Mouse (Mus musculus) midbrain, postnatal 0 days (tissue): ENCODE data around the gene Maml2. TPM values are rescaled to one million over a fixed set of nuclear protein-coding genes. Genes with fewer than 3 reads are reported as not detected.

Source experiments
- ATAC-seq: fragments of 200-750 bp; cut with Nextera tagmentation; 2 replicates; pipeline ENCODE4 v1.8.0; 2017; ENCODE audit warnings: moderate number of reproducible peaks, mild to moderate bottlenecking, moderate TSS enrichment, moderate library complexity; ENCODE audit not compliant: low FRiP score
- DNase-seq: peaks from one replicate; pipeline ENCODE4 v3.0.0-alpha.2; 2015; ENCODE audit warnings: low spot score
- H3K27ac ChIP-seq: fragments of 300-500 bp; sonication (generic); 2 replicates; pipeline ENCODE4 v1.5.1; 2014; ENCODE audit warnings: low read depth, mild to moderate bottlenecking, low read length, mixed read lengths
- H3K27me3 ChIP-seq: fragments of 300-500 bp; sonication (generic); 2 replicates; pipeline ENCODE4 v1.6.1; 2014; ENCODE audit warnings: low read length, control low read depth, mixed read lengths; ENCODE audit not compliant: insufficient read depth
- H3K36me3 ChIP-seq: fragments of 300-500 bp; sonication (generic); 2 replicates; pipeline ENCODE4 v1.6.1; 2014; ENCODE audit warnings: low read length, control low read depth, mixed read lengths; ENCODE audit not compliant: insufficient read depth
- H3K4me1 ChIP-seq: fragments of 300-500 bp; sonication (generic); 2 replicates; pipeline ENCODE4 v1.6.1; 2014; ENCODE audit warnings: mild to moderate bottlenecking, control low read depth, antibody characterized with exemption, low read length, mixed read lengths; ENCODE audit not compliant: insufficient read depth
- H3K4me2 ChIP-seq: fragments of 300-500 bp; sonication (generic); 2 replicates; pipeline ENCODE4 v1.6.1; 2014; ENCODE audit warnings: low read depth, mild to moderate bottlenecking, low read length, mixed read lengths; ENCODE audit not compliant: poor library complexity, severe bottlenecking
- H3K4me3 ChIP-seq: fragments of 300-500 bp; sonication (generic); 2 replicates; pipeline ENCODE4 v1.5.1; 2014; ENCODE audit warnings: low read depth, mild to moderate bottlenecking, low read length, moderate library complexity
- H3K9ac ChIP-seq: fragments of 300-500 bp; sonication (generic); replicated peaks from 2 replicates; pipeline ENCODE4 v1.6.1; 2014; ENCODE audit warnings: mild to moderate bottlenecking, low read length, moderate library complexity, mixed read lengths; ENCODE audit not compliant: poor library complexity, severe bottlenecking
- H3K9me3 ChIP-seq: fragments of 300-500 bp; sonication (generic); 2 replicates; pipeline ENCODE4 v1.6.1; 2016; ENCODE audit warnings: low read length, control low read depth
- CTCF ChIP-seq: IDR thresholded peaks from 2 replicates; pipeline ENCODE4 v1.5.1; 2016; ENCODE audit warnings: antibody characterized with exemption, mild to moderate bottlenecking
- WGBS: fragments of 180-500 bp; shearing (Covaris S2); extraction: QIAGEN DNeasy Blood & Tissue Kit; methylation state at CpG from one replicate; pipeline ENCODE4 v1.1.7; 2014; 5-methylcytosine and 5-hydroxymethylcytosine counted together
- polyA plus RNA-seq: library from polyadenylated mRNA; unstranded; fragments of >200 nt; fragmentation: Nextera tagmentation; extraction: Ambion mirVana; gene quantifications from 2 replicates; pipeline ENCODE4 v1.2.1, GENCODE M21; 2015
- total RNA-seq: library from RNA; depleted of rRNA; stranded (reverse); fragments of >200 nt; gene quantifications from 2 replicates; pipeline ENCODE4 v1.2.3, GENCODE M21; 2014

Maml2 gene
- total and polyA plus RNA-seq, 2 experiments from 2014 or later, result 9.1 to 9.2 TPM

DNA sequence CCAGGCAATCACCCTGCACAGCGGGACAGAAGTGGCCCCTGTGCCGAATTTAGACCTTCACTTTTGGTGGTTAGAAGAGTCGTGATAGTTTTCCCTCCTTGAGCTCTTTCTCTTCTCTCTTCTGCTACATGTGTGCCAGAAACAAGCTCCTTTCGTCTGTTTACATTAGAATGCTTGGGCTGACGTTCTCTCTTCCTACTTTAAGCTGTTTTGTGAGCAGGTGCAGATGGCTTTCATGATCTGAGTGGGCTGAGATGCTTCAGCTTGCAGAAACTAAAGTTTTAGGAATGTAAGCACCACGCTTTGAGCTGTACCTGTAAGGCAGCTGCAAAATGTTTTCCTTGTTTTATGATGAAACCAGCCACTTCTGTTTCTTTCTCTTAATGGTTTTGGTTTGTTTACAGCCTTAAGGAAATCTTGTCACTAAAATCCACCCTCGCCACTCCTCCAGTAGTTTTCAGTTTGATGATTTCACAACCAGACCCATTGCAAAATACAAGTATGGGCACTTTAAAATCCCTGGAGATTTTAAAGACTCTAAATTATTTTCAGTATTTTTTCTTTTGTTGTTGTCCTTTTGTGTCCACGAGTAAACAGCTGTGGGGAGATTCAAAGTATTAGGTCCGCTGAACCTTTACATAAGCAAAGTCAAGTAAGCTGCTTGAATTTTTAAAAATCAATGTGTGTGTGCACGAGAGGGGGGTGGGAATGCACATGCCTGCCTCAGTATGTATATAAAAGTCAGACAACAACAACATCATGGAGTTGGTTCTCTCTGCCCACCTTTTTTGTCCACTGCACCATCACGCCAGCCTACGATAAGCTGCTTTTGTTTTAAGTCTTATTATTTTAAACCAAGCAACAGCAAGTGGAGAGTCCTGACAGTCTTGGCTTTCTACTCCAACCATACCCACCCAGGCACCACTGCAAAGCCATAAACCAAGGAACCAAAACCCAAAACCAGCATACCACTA, 186.8 kb downstream of the Maml2 start:
- Histone ChIP-seq H3K4me1 (0 out of 2 replicates have a peak, but pooled peaks cover 3% of the 10 kb centered on the region), H3K4me3 (no peak overlapping the region), H3K36me3 (no peaks in the 10 kb centered on the region), H3K4me2 (no peak overlapping the region), H3K27ac (no peak overlapping the region), H3K9ac (no peak overlapping the region), H3K9me3 (no peaks in the 10 kb centered on the region), H3K27me3 (no peaks in the 10 kb centered on the region)
- no peak for ATAC-seq
- no peak for DNase-seq
- 59% methylated on average over 12 of the region's 12 CpGs for WGBS
- TF ChIP-seq CTCF, result no peak

DNA sequence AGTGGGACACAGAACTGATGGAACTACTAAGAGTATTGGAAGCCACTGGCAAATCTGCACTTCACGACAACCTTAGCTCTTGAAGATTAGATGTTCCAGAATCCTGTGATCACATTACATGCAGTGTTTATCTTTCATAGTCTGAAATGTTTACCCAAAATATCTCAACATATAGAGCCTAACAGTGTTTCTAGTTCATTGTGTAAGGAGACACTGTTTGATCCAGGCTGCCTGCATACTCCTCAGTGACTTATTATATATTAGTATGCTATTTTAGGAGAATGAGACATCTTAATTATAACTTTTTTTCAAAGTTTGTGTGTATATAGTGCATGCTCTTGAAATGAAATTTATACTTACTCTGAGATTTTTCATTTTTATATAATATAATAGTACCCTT, 188.2 kb downstream of the Maml2 start:
- H3K4me3 ChIP-seq, result no peak overlapping the region
- TF ChIP-seq CTCF, result no peak
- no peaks in the 10 kb centered on the region for H3K27me3 ChIP-seq
- no peak overlapping the region for H3K9ac ChIP-seq
- 57% methylated on average over 1 of the region's 1 CpGs for WGBS
- ATAC-seq, result no peak
- H3K36me3 ChIP-seq, result no peaks in the 10 kb centered on the region
- H3K9me3 ChIP-seq, result no peaks in the 10 kb centered on the region
- H3K27ac ChIP-seq, result no peak overlapping the region
- H3K4me1 ChIP-seq, result peaks cover 3% of the 10 kb centered on the region; the same call in 1 of the 2 replicates
- H3K4me2 ChIP-seq, result no peak overlapping the region
- DNase-seq, result no peak

DNA sequence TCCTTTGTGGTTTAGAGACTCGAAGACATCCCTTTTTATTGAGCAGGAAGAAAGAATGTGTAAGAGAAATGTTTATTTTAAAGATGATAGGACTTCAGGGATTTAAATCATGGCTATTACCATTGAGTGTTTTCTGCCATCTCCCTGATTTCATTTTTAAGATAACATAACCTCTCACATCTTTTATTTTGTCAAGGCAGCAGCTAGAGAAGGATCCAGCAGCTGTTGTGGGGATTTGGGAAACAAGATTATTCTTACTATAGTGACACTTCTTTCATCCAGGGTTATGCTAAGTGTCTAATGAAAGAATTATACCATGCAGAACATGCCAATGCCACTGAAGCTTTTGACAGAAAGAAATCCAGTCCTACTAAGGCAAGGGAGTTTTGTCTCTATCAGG, 193.3 kb downstream of the Maml2 start:
- 27% methylated on average over 1 of the region's 1 CpGs for WGBS
- no peak for TF ChIP-seq CTCF
- H3K36me3 ChIP-seq, result no peaks in the 10 kb centered on the region
- H3K4me1 ChIP-seq, result no peaks in the 10 kb centered on the region; the same call in 1 of the 2 replicates
- no peak overlapping the region for H3K4me3 ChIP-seq
- ATAC-seq (no peak), DNase-seq (no peak)
- H3K9me3 ChIP-seq, result no peaks in the 10 kb centered on the region
- no peak overlapping the region for H3K9ac ChIP-seq
- no peaks in the 10 kb centered on the region for H3K27me3 ChIP-seq
- no peak overlapping the region for H3K4me2 ChIP-seq
- H3K27ac ChIP-seq, result no peak overlapping the region

DNA sequence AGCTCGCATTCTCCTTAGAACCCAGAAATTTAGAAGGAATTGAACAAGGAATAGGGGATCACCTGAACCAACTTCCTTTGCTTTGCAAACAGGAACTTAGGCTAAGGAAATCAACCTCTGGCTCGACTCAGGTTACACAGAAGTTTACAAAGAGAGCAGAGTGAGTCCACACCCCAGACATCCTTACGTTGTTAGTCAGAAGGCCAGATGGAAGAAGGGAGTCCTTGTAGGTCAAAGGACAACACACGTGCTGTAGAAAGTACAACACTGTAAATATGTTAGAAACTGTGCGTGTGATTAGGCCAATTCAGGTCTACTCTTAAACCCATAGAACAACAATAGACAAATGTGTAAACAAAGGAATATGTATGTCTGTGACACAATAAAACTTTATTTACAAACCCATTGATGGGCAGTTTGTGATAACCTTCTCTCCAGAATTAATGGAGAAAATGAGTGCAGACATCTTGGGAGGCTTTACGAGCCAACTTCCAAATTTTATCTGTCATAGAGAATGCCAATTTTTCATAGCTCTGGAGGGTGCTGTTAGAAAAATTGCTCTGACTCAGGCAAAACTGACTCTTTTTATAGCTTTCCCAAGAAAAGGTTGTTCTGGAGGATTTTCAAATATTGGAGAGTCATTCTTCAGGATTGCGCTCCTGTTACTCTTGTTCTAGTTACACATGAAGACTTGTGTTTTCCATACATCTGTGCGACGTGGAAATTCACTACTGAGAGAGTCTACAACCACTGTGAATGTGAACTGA, 194.3 kb downstream of the Maml2 start:
- no peaks in the 10 kb centered on the region for H3K9me3 ChIP-seq
- no peaks in the 10 kb centered on the region for H3K27me3 ChIP-seq
- no peak overlapping the region for H3K27ac ChIP-seq
- DNase-seq, result no peak
- H3K36me3 ChIP-seq, result no peaks in the 10 kb centered on the region
- no peak overlapping the region for H3K9ac ChIP-seq
- no peaks in the 10 kb centered on the region; the same call in 1 of the 2 replicates for H3K4me1 ChIP-seq
- H3K4me2 ChIP-seq, result no peak overlapping the region
- WGBS, result 88% methylated on average over 9 of the region's 9 CpGs
- H3K4me3 ChIP-seq, result no peak overlapping the region
- no peak for TF ChIP-seq CTCF
- ATAC-seq, result no peak

DNA sequence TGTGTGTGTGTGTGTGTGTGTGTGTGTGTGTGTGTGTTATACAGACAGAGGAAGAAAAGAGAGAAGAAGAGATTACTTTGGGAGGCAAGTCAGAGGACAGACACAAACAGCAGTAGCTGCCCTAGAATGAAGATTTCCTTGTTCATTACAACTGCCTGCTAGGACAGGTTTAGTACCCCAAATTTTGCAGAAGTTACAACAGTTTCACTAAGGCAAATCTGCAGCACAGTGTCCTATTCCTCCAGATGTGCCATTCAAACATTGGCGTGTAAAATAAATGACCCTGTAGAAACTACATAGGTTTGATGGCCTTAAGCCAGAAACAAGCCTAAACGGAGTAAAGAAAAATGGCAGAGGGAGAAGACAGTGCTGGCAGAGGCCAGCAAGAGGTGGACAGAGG, 195.1 kb downstream of the Maml2 start:
- WGBS, result 91% methylated on average over 2 of the region's 2 CpGs
- no peaks in the 10 kb centered on the region for H3K27me3 ChIP-seq
- no peak for TF ChIP-seq CTCF

More for the DNA sequence above, 195.1 kb downstream of the Maml2 start:
- DNase-seq (no peak), ATAC-seq (no peak)
- Histone ChIP-seq H3K4me3 (no peak overlapping the region), H3K4me1 (no peaks in the 10 kb centered on the region; the same call in 1 of the 2 replicates), H3K36me3 (no peaks in the 10 kb centered on the region), H3K9ac (no peak overlapping the region), H3K27ac (no peak overlapping the region), H3K9me3 (no peaks in the 10 kb centered on the region), H3K4me2 (no peak overlapping the region)
